Mouse (Mus musculus): ENCODE measurements around the gene Pik3r4.

DNA sequence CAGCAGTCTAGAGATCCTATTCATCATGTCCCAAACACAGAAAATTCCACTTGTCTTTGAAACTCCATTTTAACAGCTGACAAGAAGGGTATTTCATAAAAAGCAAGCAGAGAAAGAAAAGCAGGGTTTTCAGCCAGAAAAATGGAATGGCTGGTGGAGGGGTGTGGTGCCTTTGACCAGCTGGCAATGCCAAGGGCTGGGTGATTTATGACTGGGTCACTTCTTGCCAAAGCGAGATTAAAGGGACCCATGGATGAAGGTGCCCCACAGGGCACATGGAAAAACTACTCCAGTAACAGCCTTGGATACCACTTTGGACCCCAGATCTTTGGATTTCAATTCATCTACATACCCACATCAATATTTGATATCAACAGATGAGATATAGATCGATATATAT is 91.9 kb downstream of the Pik3r4 start:
- TF ChIP-seq CTCF (IDR thresholded peaks at IDR 0.05; ENCODE audit: control insufficient read depth, insufficient read depth, insufficient read length), result no peak
- no peak for TF ChIP-seq MAX (IDR thresholded peaks at IDR 0.05)
- TF ChIP-seq CEBPB (IDR thresholded peaks at IDR 0.05; ENCODE audit: low read depth), result no peak
- TF ChIP-seq MYOD1 (IDR thresholded peaks at IDR 0.05; ENCODE audit: control insufficient read depth, insufficient read length, low read depth), result no peak
- no peak for TF ChIP-seq MYOG (IDR thresholded peaks at IDR 0.05; ENCODE audit: control insufficient read depth, extremely low read depth, insufficient read length)
- TF ChIP-seq USF1 (IDR thresholded peaks at IDR 0.05; ENCODE audit: low read depth), result no peak
- TF ChIP-seq FOSL1 (IDR thresholded peaks at IDR 0.05; ENCODE audit: insufficient read depth, low read length, poor library complexity, severe bottlenecking), result no peak

Measured in C2C12 (cell line).